Mouse (Mus musculus) CD4-positive, CD25-positive, alpha-beta regulatory T cell (primary cell): Measurements from ENCODE around the gene Tm2d3. TPM values are rescaled to one million over a fixed set of nuclear protein-coding genes. Genes with fewer than 3 reads are reported as not detected.

Experiments
- polyA plus RNA-seq: library from polyadenylated mRNA; unstranded; fragments of 100-300 nt; shearing (Covaris generic); gene quantifications from one replicate; pipeline ENCODE4 v1.2.1, GENCODE M21; 2017

The Tm2d3 gene
- polyA plus RNA-seq, result 93.3 TPM

GRCm38 (mm10) chr7:65690869-65691268 is at the start of gene Tm2d3:
TSS of gene Tm2d3 (plus strand) at chr7:65691169.

GRCm38 (mm10) chr7:65644643-65645351 is 46.2 kb upstream of the Tm2d3 start, which contains the start of gene Tarsl2:
TSS of gene Tarsl2 (plus strand) at chr7:65644898.

Other genes with a start within 250 kb of the Tm2d3 start
- gene Tjp1, start 163.4 kb upstream of the Tm2d3 start, polyA plus RNA-seq, result 0.04 TPM
- 7.1 TPM for gene Tarsl2, start 46.3 kb upstream of the Tm2d3 start, polyA plus RNA-seq
- gene Pcsk6, start 170.6 kb downstream of the Tm2d3 start, polyA plus RNA-seq, result not detected